Mouse (Mus musculus): ENCODE results near the gene Capza3. TPM values are rescaled to one million over a fixed set of nuclear protein-coding genes. Genes with fewer than 3 reads are reported as not detected.

The Capza3 gene
- not detected for total RNA-seq (2021)
- long read RNA-seq, experiment 1 = 0 reads
- long read RNA-seq, experiment 2 = 0 reads

GRCm38 (mm10) chr6:140040952-140041351 is at the start of gene Capza3:
TSS of gene Capza3 (plus strand) at chr6:140041252.
- DNase-seq = no peak

- DNase-seq = no peak
These were observed 35.9 kb upstream of the Capza3 start for GRCm38 (mm10) chr6:140005181-140005580.

GRCm38 (mm10) chr6:140024404-140024803 is 16.6 kb upstream of the Capza3 start:
- DNase-seq = no peak

- DNase-seq = no peak
These were observed 305 bp downstream of the Capza3 start, which contains the start of gene Plcz1 for GRCm38 (mm10) chr6:140041357-140041756. TSS of gene Plcz1 (minus strand) at chr6:140041457.

- peak in 1 of 2 experiments; percentile 11 for DNase-seq
These were observed 10.4 kb downstream of the Capza3 start for GRCm38 (mm10) chr6:140051476-140051875.

- no peak for DNase-seq
These were observed 13.3 kb downstream of the Capza3 start for GRCm38 (mm10) chr6:140054271-140054928.

- no peak for DNase-seq
These were observed 28.1 kb downstream of the Capza3 start for GRCm38 (mm10) chr6:140069177-140069576.

- no peak for DNase-seq
These were observed 39.9 kb downstream of the Capza3 start for GRCm38 (mm10) chr6:140080933-140081332.

GRCm38 (mm10) chr6:140081739-140082138 is 40.7 kb downstream of the Capza3 start:
- peak; percentile 12 to 28 for DNase-seq

- no peak for DNase-seq
These were observed 48.8 kb downstream of the Capza3 start for GRCm38 (mm10) chr6:140089855-140090254.

Other genes starting within 250 kb of the Capza3 start
- gene Plcz1, start 205 bp downstream of the Capza3 start, total RNA-seq (2021) = not detected

Measured in adrenal gland, postnatal 36 days (tissue).